Mouse (Mus musculus): ENCODE data around the gene Col4a1. TPM values are rescaled to one million over a fixed set of nuclear protein-coding genes. Genes with fewer than 3 reads are reported as not detected.

Col4a1 gene
- polyA plus RNA-seq, 1 experiment = 95.1 TPM

- DNase-seq = no peak
- Histone ChIP-seq H3K27ac (ENCODE audit: control insufficient read depth, insufficient read depth, low read length) (no peak overlapping the region), H3K4me1 (replicated peaks; ENCODE audit: control insufficient read depth, insufficient read depth, low read length) (no peaks in the 10 kb centered on the region), H3K27me3 (ENCODE audit: control insufficient read depth, insufficient read depth, low read length) (no peaks in the 10 kb centered on the region), H3K4me3 (ENCODE audit: control insufficient read depth, insufficient read depth, low read length) (no peak overlapping the region), H3K36me3 (ENCODE audit: control insufficient read depth, insufficient read depth, low read length) (no peaks in the 10 kb centered on the region)
- TF ChIP-seq POLR2A (IDR thresholded peaks at IDR 0.05; ENCODE audit: control insufficient read depth, extremely low read depth, insufficient read depth, low read length, poor library complexity) (no peak), CTCF (IDR thresholded peaks at IDR 0.05; ENCODE audit: borderline replicate concordance, control insufficient read depth, extremely low read depth, insufficient read depth, low read length, poor library complexity) (no peak)
- 85% methylated on average over 10 of the region's 10 CpGs for WGBS
These were observed 57.6 kb downstream of the Col4a1 start for GRCm38 (mm10) chr8:11254914-11255530.

DNA sequence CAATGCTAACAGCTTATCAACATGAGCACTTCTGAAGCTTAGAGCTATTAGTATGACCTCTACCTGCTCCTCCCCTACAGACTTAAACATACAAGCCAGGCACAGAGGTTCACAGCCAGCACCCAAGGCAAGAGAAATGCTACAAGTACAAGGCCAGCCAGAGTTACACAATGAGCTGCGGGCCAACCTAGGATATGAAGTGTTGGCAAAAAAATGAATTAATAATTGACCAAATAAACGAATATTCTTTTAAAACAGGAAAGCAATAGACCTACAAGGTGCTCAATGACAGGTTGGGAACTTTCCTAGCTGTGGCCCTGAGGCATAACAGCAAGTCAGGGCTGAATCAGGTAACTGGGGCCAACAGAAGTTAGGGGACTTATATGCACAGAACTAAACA lies 58.1 kb downstream of the Col4a1 start:
- H3K27ac ChIP-seq (ENCODE audit: control insufficient read depth, insufficient read depth, low read length) = no peak overlapping the region
- H3K36me3 ChIP-seq (ENCODE audit: control insufficient read depth, insufficient read depth, low read length) = no peaks in the 10 kb centered on the region
- no peak overlapping the region for H3K4me3 ChIP-seq (ENCODE audit: control insufficient read depth, insufficient read depth, low read length)
- WGBS = 70% methylated on average over 2 of the region's 2 CpGs
- TF ChIP-seq CTCF (IDR thresholded peaks at IDR 0.05; ENCODE audit: borderline replicate concordance, control insufficient read depth, extremely low read depth, insufficient read depth, low read length, poor library complexity) = no peak
- no peak for TF ChIP-seq POLR2A (IDR thresholded peaks at IDR 0.05; ENCODE audit: control insufficient read depth, extremely low read depth, insufficient read depth, low read length, poor library complexity)
- DNase-seq = no peak
- no peaks in the 10 kb centered on the region for H3K27me3 ChIP-seq (ENCODE audit: control insufficient read depth, insufficient read depth, low read length)
- no peaks in the 10 kb centered on the region for H3K4me1 ChIP-seq (replicated peaks; ENCODE audit: control insufficient read depth, insufficient read depth, low read length)

- Histone ChIP-seq H3K27ac (ENCODE audit: control insufficient read depth, insufficient read depth, low read length) (no peak overlapping the region), H3K36me3 (ENCODE audit: control insufficient read depth, insufficient read depth, low read length) (no peaks in the 10 kb centered on the region), H3K4me3 (ENCODE audit: control insufficient read depth, insufficient read depth, low read length) (no peak overlapping the region), H3K4me1 (replicated peaks; ENCODE audit: control insufficient read depth, insufficient read depth, low read length) (no peaks in the 10 kb centered on the region), H3K27me3 (ENCODE audit: control insufficient read depth, insufficient read depth, low read length) (no peaks in the 10 kb centered on the region)
- TF ChIP-seq POLR2A (IDR thresholded peaks at IDR 0.05; ENCODE audit: control insufficient read depth, extremely low read depth, insufficient read depth, low read length, poor library complexity) (no peak), CTCF (IDR thresholded peaks at IDR 0.05; ENCODE audit: borderline replicate concordance, control insufficient read depth, extremely low read depth, insufficient read depth, low read length, poor library complexity) (peak; percentile 81; the same call in 1 of the 2 replicates)
- peak; percentile 62 for DNase-seq
- 96% methylated on average over 1 of the region's 1 CpGs for WGBS
These were observed 59.1 kb downstream of the Col4a1 start for GRCm38 (mm10) chr8:11253556-11253955.

DNA sequence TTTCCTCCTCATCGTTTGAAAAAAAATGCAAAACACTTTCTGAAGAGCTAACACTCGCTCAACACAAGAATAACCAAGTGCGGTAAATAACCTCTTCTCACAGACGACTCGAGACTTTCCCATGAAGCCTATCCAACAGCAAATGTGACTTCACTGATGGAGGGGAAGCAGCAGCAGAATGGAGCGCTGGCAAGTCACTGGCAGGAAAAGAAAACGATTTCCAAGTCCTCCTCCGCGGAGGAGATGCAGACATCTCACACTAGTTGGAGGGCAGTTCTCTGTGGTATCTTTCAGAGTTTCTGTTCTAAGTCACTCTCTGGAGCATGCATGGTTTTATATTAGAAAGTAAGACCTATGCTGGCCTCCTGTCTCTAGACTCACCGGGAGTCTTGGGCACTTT lies 59.6 kb downstream of the Col4a1 start:
- TF ChIP-seq POLR2A (IDR thresholded peaks at IDR 0.05; ENCODE audit: control insufficient read depth, extremely low read depth, insufficient read depth, low read length, poor library complexity) (no peak), CTCF (IDR thresholded peaks at IDR 0.05; ENCODE audit: borderline replicate concordance, control insufficient read depth, extremely low read depth, insufficient read depth, low read length, poor library complexity) (no peak)
- H3K27ac ChIP-seq (ENCODE audit: control insufficient read depth, insufficient read depth, low read length) = no peak overlapping the region
- no peak for DNase-seq
- no peaks in the 10 kb centered on the region for H3K36me3 ChIP-seq (ENCODE audit: control insufficient read depth, insufficient read depth, low read length)
- 89% methylated on average over 10 of the region's 10 CpGs for WGBS
- H3K27me3 ChIP-seq (ENCODE audit: control insufficient read depth, insufficient read depth, low read length) = no peaks in the 10 kb centered on the region
- H3K4me1 ChIP-seq (replicated peaks; ENCODE audit: control insufficient read depth, insufficient read depth, low read length) = no peaks in the 10 kb centered on the region
- H3K4me3 ChIP-seq (ENCODE audit: control insufficient read depth, insufficient read depth, low read length) = no peak overlapping the region

GRCm38 (mm10) chr8:11252235-11252774 lies 60.3 kb downstream of the Col4a1 start:
- no peak for TF ChIP-seq POLR2A (IDR thresholded peaks at IDR 0.05; ENCODE audit: control insufficient read depth, extremely low read depth, insufficient read depth, low read length, poor library complexity)
- TF ChIP-seq CTCF (IDR thresholded peaks at IDR 0.05; ENCODE audit: borderline replicate concordance, control insufficient read depth, extremely low read depth, insufficient read depth, low read length, poor library complexity) = no peak
- 84% methylated on average over 7 of the region's 7 CpGs for WGBS
- Histone ChIP-seq H3K27ac (ENCODE audit: control insufficient read depth, insufficient read depth, low read length) (no peak overlapping the region), H3K36me3 (ENCODE audit: control insufficient read depth, insufficient read depth, low read length) (no peaks in the 10 kb centered on the region), H3K4me1 (replicated peaks; ENCODE audit: control insufficient read depth, insufficient read depth, low read length) (no peaks in the 10 kb centered on the region), H3K27me3 (ENCODE audit: control insufficient read depth, insufficient read depth, low read length) (no peaks in the 10 kb centered on the region), H3K4me3 (ENCODE audit: control insufficient read depth, insufficient read depth, low read length) (no peak overlapping the region)
- DNase-seq = no peak

- DNase-seq = no peak
- no peak for TF ChIP-seq CTCF (IDR thresholded peaks at IDR 0.05; ENCODE audit: borderline replicate concordance, control insufficient read depth, extremely low read depth, insufficient read depth, low read length, poor library complexity)
- no peak for TF ChIP-seq POLR2A (IDR thresholded peaks at IDR 0.05; ENCODE audit: control insufficient read depth, extremely low read depth, insufficient read depth, low read length, poor library complexity)
- H3K27ac ChIP-seq (ENCODE audit: control insufficient read depth, insufficient read depth, low read length) = no peak overlapping the region
- WGBS = 84% methylated on average over 8 of the region's 8 CpGs
- H3K4me1 ChIP-seq (replicated peaks; ENCODE audit: control insufficient read depth, insufficient read depth, low read length) = no peaks in the 10 kb centered on the region
- no peaks in the 10 kb centered on the region for H3K27me3 ChIP-seq (ENCODE audit: control insufficient read depth, insufficient read depth, low read length)
- no peak overlapping the region for H3K4me3 ChIP-seq (ENCODE audit: control insufficient read depth, insufficient read depth, low read length)
- no peaks in the 10 kb centered on the region for H3K36me3 ChIP-seq (ENCODE audit: control insufficient read depth, insufficient read depth, low read length)
These were observed 62.5 kb downstream of the Col4a1 start for GRCm38 (mm10) chr8:11250149-11250548.

All from thymus, adult 2 months (tissue).